Mouse (Mus musculus) mouse embryonic stem cell (cell line): ENCODE data around the gene Olfr1445.

Experiments used
- in situ Hi-C, 2 experiments: fragments of 300-500 bp; cut with MboI; formaldehyde crosslinking; loops; 1 replicate in 1 of 2; 3 replicates in 1 of 2; pipeline ENCODE4 v1.14.3; 2019 to 2020; ENCODE audit warnings: low sequenced_read_pairs in 2 of 2, low pct_unique_long_range_greater_than_20kb in 1 of 2, mixed read lengths in 1 of 2; ENCODE audit not compliant: unreplicated experiment in 1 of 2

Gene Olfr1445

GRCm38 (mm10) chr19:12883555-12883954 lies at the start of gene Olfr1445:
Gene Olfr1445, plus strand, starts transcription at chr19:12883855.
- in situ Hi-C loops = no loop called here

GRCm38 (mm10) chr19:12838507-12838906 lies 45.1 kb upstream of the Olfr1445 start:
- in situ Hi-C loops = no loop called here

- in situ Hi-C loops = no loop called here
These were observed 37.3 kb upstream of the Olfr1445 start, which contains the start of gene Gm5244 for GRCm38 (mm10) chr19:12846382-12846781. Gene Gm5244, plus strand, starts transcription at chr19:12846682.

- in situ Hi-C loops = no loop called here
These were observed 26.7 kb upstream of the Olfr1445 start, which contains the start of gene Olfr1444 for GRCm38 (mm10) chr19:12856983-12857382. Gene Olfr1444, plus strand, starts transcription at chr19:12857283.

GRCm38 (mm10) chr19:12893424-12893823 lies 9.8 kb downstream of the Olfr1445 start, which contains the start of gene Olfr1446:
Gene Olfr1446, minus strand, starts transcription at chr19:12893524.
- in situ Hi-C loops = no loop called here

- in situ Hi-C loops = no loop called here
These were observed 20.0 kb downstream of the Olfr1445 start, which contains the start of gene Olfr1447 for GRCm38 (mm10) chr19:12903643-12904042. Gene Olfr1447, minus strand, starts transcription at chr19:12903743.

GRCm38 (mm10) chr19:12924319-12924718 lies 40.7 kb downstream of the Olfr1445 start, which contains the start of gene Olfr1448:
Gene Olfr1448, minus strand, starts transcription at chr19:12924419.
- in situ Hi-C loops = no loop called here

- in situ Hi-C loops = no loop called here
These were observed 46.9 kb downstream of the Olfr1445 start, which contains the start of gene Olfr1449 for GRCm38 (mm10) chr19:12930540-12930939. Gene Olfr1449, plus strand, starts transcription at chr19:12930840.
